Mouse (Mus musculus): ENCODE data around the gene Cntnap5a.

DNA sequence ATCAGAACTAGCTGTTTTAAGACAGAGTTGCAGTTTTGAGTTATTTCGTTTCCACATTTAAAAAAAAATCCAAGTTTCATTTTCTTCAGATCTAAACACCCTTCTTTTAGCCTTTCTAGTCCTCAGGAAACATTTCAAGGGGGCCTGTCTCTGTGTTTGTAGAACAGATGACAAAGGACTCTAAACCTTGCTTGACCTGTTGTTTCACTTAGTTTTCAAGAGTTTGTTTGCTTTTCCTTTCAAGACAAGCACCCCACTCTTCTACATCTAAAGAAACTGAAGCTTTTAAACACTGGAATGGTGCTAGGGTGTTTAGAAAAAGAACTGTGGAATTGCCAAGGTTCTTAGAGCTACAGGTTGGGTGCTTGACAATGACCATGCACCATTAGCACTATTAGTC, 233.8 kb downstream of the Cntnap5a start:
- TF ChIP-seq POLR2A (IDR thresholded peaks at IDR 0.05; ENCODE audit: insufficient read length, low read depth) (no peak), USF1 (IDR thresholded peaks at IDR 0.05; ENCODE audit: low read depth) (no peak), E2F4 (IDR thresholded peaks at IDR 0.05; ENCODE audit: insufficient read depth) (no peak), REST (IDR thresholded peaks at IDR 0.05; ENCODE audit: insufficient read depth, insufficient read length) (no peak), TCF3 (IDR thresholded peaks at IDR 0.05; ENCODE audit: insufficient read length, low read depth) (no peak), MYOG (IDR thresholded peaks at IDR 0.05; ENCODE audit: control insufficient read depth in 1 of 3, insufficient read depth in 1 of 3, insufficient read length in 2 of 3, low read depth in 2 of 3) (no peak), SRF (IDR thresholded peaks at IDR 0.05; ENCODE audit: control insufficient read depth, insufficient read length, low read depth) (no peak)

Measured in myocyte (in vitro differentiated cells).